Mouse (Mus musculus) CD8-positive naive resting alpha-beta T cell, adult 2 months (primary cell): ENCODE results near the gene Atp2a2.
"Not testable (repeated sequence)": the region's sequence is repeated elsewhere in the genome, so short reads cannot be mapped to it uniquely, and the experiment has no call there.

ENCODE experiments used
- DNase-seq, 2 experiments: peaks; one replicate each; pipeline ENCODE4 v3.0.0; 2022; ENCODE audit warnings: low read depth in 2 of 2, low spot score in 2 of 2

The Atp2a2 gene

DNA sequence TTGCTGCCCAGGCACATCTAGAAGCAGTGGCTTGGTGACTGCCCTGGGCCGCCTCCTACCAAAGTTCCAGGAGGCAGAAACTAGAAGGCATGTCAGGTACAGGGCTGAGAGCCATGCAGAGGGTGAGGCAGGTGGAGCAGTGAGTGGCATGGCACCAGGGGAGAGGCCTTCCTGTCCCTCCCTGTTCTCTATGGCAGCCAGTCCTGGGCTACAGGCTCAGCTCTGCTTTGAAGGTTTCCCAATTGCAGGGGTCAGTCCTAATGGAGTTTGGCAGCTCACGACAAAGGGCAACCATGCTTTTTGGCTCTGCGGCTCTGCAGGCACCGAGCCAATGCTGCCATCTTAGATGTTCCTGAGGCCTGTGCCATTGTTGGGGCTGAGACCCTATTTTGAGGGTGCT lies 47.6 kb downstream of the Atp2a2 start:
- DNase-seq = no peak

DNA sequence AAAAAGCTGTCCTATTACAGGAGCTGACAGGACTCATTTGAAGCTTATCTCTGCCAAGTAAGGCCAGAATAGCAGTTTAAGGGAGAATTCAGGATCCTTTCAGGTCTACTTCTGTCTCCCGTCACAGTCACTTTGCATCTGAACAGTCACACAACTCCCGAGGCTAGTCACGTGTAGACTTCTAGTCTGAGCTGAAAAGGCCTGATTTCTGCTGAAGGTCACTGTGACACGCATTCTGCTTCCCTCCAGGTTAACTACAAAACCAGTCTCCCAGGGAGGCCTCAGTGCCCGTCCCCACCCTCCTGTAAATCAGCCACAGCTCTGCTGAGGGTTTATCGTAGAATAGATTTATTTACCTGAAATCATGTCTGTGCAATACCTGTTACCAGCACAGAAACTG lies 48.8 kb downstream of the Atp2a2 start:
- DNase-seq = no peak

DNA sequence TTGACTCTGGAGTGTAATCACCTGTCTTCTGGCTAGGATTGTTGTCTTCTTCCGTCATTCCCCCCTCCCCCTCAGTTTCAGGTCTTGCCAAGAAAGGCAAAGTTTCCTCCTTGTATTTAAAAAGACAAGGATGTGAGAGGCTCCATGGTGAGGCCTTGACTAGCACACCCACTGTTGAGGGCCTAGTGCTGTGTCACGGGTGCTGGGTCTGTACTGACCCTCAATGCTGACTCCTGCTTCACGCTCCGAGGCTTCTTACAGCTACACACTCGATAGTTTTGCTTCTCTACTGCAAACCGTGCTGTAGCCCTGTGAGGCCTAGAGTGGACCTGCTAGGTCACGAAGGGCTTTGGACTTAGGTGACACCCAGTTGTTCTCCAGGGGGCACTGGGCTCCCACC lies 49.8 kb downstream of the Atp2a2 start:
- no peak for DNase-seq

GRCm38 (mm10) chr5:122451324-122451723 lies 50.7 kb downstream of the Atp2a2 start:
- DNase-seq = no peak

DNA sequence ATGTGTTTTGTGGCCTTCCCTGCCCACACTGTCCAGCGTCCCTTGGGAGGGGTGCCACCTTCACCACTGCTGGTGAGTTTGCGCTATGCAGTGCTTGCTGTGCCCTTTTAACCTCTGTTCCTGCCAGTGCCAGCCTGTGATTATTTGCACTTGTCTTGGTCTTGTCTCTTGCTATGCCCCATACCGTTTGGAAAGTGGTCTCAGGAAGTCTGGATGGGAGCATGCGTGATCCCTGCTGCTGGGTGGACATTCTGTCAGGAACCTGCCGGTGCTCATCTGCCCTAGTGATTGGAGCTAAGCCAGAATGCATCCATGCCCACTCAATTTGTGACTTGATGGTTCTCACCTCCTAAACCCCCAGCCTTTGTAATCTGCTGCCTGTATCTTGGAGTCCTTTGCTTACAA lies 51.1 kb downstream of the Atp2a2 start:
- no peak for DNase-seq

- no peak for DNase-seq
Observed at GRCm38 (mm10) chr5:122449946-122450345, 52.1 kb downstream of the Atp2a2 start.

DNA sequence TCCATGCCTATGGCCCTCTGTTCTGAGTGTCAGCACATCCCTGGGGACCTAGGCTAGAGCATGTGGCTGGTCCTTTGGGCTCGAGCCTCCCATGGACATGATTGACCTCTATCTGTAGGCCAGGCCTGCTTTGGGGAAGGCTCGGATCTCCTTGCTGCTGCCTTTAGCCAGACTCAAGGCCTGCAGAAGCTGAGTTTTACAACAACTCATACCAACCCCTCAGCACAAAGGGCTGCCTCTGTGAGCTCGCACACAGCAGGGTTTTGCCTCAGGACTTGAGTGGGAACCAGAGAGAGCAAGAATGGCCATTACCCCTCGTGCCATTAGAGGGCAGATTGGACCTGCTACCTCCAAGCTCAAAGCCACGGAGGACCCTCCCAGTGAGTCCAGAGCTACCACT lies 53.2 kb downstream of the Atp2a2 start:
- DNase-seq = no peak

DNA sequence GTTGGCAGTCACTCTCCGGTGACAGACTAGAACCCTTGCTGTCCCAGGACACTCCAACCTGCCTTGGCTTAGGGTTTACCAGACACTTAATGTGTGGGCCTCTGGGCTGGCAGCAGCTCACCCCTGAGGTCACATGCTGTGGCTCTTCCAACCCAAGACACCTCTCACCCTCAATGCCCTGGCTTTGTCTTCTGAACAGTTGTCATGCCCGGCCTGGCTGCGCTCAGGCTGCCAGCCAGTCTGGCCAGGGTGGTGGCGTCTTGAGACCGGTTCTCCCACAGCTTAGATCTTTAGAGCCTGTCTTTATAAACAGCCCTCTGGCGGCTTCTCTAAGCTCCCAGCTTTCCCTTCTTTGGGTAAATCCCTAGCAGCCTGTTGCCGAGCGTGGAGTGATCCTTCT lies 54.2 kb downstream of the Atp2a2 start:
- no peak for DNase-seq

GRCm38 (mm10) chr5:122445051-122445610 lies 56.9 kb downstream of the Atp2a2 start:
- no peak for DNase-seq

- no peak for DNase-seq
Observed at GRCm38 (mm10) chr5:122444492-122444891, 57.5 kb downstream of the Atp2a2 start.

DNA sequence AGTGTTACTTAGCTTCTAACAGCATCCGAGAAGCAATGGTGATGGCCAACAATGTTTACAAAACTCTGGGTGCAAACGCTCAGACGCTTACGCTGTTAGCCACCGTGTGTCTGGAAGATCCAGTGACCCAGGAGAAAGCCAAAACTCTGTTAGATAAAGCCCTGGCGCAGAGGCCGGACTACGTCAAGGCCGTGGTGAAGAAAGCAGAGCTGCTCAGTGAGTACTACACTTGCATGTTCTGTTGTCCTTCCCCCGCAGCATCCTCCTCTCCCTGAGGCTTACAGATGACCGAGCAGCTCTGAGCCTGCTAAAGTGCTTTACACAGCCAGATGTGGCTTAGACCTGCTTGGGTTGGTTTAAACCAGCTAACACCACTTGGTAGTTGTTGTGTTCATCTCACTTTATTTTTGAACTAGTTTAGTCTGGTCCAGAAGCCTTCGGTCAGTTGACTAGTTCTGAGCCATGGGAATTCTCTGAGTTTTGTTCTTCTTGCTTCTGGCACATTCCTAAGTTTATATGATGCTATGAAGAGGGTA lies 61.9 kb downstream of the Atp2a2 start:
- DNase-seq = no peak

DNA sequence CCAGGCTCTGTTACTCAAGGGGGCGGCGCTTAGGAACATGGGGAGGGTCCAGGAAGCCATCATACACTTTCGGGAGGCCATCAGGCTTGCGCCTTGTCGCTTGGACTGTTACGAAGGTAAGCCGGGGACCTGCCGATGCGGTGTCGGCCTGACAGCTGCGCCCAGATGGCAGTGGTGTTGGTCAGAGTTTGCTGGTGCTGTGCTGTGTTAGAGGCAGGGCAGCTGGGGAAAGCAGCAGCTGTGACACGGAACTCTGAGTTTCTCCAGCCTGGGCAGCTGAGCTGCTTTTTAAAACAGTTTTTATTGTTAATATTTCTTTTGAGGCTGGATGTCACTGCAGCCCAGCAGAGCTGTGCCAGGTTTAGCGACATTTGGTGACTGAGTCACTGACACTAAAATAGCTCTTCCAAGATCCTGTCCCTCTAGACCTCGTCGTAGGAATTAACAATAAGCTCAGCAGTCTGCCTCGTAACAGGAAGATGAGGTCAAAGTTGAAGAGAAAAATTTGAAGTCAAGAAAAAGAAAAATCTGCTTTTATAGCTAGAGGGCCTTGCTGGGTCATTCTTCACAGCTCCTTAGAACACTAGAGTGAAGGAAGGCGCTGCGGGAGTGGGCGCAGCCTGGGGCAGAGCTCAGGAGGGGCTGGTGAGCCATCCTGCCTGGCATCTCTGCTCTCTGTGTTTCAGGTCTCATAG lies 62.5 kb downstream of the Atp2a2 start:
- DNase-seq = no peak

DNA sequence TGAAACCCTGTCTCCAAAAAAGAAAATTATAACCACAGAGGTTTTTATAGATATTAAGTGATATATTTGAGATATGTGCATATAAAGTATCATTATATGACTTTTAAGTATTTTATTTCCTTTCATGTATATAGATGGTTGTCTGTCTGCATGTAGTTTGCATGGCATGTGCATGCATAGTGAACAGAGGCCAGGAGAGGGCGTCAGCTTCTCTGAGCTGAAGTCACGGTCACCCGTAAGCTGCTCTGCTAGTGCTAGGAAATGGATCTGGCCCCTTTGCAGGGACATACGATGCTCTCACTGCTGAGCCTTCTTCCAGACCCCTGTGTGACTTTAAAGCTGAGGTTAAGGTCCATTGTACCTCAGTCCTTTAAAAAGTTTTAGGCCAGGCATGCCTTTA lies 67.5 kb downstream of the Atp2a2 start:
- no peak for DNase-seq

DNA sequence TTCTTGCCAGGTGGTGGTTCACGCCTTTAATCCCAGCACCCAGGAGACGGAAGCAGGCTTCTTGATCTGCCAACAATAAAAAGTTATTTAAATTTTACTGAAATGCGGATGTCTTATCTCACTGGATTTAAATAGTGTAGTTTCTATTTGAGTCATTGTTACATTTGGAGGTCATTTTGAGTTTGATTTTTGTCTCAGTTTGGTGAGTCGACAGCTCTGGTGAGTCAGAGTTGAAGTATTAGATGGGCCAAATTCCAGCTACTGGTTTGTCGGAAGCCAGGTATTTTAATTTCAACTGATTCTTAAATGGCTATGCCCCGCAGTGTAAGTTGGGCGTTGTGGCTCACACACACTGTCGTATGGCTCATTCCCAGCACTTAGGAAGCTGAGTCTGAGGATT lies 70.8 kb downstream of the Atp2a2 start:
- DNase-seq = no peak

GRCm38 (mm10) chr5:122430036-122430775 lies 71.8 kb downstream of the Atp2a2 start:
- no peak for DNase-seq

DNA sequence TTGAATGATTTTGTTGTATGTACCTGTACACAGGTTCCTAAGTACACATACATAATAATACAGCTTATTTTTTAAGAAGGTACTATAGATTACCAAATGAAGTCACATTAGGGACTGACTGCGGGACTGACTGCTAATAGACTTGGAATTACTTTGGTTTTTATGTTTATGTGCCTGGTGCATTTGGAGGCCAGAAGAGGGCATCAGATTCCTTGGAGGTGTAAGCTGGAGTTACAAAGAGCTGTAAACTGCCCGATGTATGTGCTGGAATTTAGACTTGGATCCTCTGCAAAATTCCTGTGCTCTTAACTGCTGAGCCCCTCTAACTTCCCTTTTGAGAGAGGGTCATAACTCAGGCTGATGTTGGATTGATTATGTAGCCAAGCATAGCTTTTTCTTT lies 76.5 kb downstream of the Atp2a2 start:
- no peak for DNase-seq

DNA sequence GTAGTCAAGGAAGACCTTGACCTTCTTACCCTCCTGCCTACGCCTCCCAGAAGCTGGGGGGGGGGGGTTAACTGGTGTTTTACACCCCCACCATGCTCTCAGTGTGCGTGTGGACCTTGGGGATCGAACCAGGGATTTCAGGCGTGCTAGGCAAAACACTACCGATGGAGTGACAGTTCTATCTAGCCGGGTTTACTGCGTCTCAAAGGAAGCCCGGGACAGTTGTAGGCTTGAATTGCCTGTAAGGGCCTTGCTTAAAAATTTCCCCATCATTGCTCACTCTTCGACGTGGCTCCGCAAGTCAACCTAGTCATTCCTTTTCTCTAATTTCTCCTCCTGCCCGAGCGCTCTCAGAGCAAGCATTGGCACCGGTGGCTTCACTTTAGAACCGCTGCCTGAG lies 78.9 kb downstream of the Atp2a2 start:
- DNase-seq = no peak

GRCm38 (mm10) chr5:122422071-122422964 lies 79.7 kb downstream of the Atp2a2 start:
- peak; percentile 85 to 95 for DNase-seq

GRCm38 (mm10) chr5:122421271-122422068 lies 80.6 kb downstream of the Atp2a2 start, which contains the start of gene Anapc7:
TSS of gene Anapc7 (plus strand) at chr5:122421693.
- peak in 1 of 2 experiments; percentile 9 for DNase-seq

DNA sequence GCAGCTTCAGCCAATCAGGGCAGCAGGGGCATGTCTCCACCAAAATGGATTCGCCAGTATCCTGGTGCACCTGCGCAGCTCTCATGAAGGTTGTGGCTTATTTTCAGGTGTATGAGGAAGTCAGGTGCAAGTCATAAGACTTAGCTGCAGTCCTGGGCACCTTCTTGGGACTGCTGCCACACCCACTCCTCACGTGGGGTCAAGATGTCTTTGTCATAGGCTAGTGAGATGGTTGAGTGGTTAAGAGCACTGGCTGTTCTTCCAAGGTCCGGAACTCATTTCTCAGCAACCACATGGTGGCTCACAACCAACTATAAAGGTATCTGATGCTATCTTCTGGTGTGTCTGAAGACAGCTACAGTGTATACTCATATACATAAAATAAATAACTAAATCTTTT lies 81.3 kb downstream of the Atp2a2 start:
- not testable (repeated sequence) for DNase-seq
